Mouse (Mus musculus): ENCODE measurements at regions not wholly inside any gene's neighbourhood (a gene's known extent, or its start where the extent isn't known, plus 50 kb on each side); places are given as distances from the start of the nearest gene placed in this dataset.

GRCm38 (mm10) chr7:34587239-34587638, 69.3 kb downstream of the Kctd15 start:
- DNase-seq = no peak

DNA sequence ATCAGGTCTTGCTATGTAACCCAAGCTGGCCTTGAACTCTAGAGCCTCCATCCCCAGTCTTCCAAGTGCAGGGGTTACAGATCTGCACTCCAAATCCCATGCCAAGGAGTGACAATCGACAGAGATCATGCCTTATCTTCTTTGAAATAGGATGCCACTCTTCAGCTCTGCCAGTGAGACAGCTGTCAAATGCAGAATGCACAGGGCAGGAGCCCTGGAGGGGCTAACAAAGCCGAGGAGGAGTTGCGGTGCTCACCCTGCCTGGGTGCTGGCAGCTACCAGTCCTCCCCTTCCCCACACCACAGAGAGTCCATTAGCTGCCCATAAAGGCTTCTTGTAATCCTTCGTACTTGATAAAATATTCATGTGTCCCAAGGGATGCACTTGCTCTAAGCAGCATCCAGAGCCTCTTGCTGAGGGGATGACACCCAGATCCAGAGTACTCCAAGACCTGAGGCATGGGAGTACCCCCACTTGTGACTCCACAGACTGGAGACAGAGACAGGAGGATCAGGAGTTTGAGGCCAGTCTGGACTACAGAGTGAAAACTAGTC, 71.1 kb downstream of the Kctd15 start:
- no peak for DNase-seq

GRCm38 (mm10) chr7:34584870-34585269, 71.7 kb downstream of the Kctd15 start:
- DNase-seq = no peak

- DNase-seq = no peak
Observed at GRCm38 (mm10) chr7:34580866-34581265, 75.7 kb downstream of the Kctd15 start.

GRCm38 (mm10) chr7:34571295-34571694, 85.2 kb downstream of the Kctd15 start:
- DNase-seq = peak; percentile 72

- peak; percentile 59 for DNase-seq
Observed at GRCm38 (mm10) chr7:34570114-34571065, 86.1 kb downstream of the Kctd15 start.

GRCm38 (mm10) chr7:34569747-34570113, 86.8 kb downstream of the Kctd15 start:
- DNase-seq = no peak

GRCm38 (mm10) chr7:34567575-34567974, 89.0 kb downstream of the Kctd15 start:
- no peak for DNase-seq

DNA sequence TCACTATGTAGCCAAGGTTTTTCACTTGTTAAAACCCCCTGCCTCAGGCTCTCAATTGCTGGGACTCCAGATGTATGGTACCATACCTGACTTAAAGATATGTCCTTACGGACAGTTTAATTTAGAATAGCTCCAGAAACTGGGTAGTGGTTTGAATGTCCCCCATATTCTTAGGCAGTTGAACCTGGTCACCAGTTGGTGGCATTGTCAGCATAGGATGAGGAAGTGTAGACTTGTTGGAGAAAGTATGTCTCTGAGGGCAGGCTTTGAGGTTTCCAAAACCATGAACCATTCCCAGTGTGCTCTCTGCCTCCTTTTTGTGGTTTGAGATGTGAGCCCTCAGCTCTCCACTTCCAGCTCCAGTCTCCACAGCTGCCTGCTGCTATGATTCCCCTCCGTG, 94.4 kb downstream of the Kctd15 start:
- no peak for DNase-seq

DNA sequence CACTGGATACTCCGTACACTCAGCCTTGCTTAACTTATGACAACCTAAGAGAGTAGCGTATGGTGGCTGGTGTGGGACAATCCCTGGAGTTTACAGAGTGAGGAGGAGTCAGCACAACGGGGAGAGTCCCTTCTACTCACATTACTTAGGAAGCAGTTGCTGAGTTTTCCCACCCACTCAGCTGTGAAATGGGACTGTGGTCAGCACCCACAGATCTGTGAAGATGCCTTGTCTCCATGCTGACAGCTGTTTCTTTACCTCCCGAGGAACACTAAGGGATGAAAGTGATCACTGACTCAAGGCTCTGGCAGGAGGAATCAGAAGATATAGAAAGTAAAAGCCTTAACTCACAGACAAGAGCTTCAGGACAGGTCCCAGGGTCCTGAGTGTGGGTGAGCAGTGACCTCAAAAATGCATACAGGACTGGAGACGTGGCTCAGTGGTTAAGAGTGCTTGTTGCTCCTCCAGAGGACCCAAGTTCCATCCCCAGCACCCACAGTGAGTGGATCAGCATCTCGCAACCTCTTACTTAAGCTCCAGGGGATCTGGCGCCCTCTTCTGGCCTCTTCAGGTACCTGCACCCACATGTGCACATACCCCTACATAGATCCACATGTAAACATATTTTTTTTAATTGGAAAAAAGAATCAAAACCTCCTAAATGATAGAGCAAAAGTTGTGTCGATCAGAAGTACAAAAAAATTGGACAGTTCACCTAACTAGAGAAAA, 97.8 kb downstream of the Kctd15 start:
- DNase-seq = no peak

- no peak for DNase-seq
Observed at GRCm38 (mm10) chr7:34555196-34555595, 101.3 kb downstream of the Kctd15 start.

DNA sequence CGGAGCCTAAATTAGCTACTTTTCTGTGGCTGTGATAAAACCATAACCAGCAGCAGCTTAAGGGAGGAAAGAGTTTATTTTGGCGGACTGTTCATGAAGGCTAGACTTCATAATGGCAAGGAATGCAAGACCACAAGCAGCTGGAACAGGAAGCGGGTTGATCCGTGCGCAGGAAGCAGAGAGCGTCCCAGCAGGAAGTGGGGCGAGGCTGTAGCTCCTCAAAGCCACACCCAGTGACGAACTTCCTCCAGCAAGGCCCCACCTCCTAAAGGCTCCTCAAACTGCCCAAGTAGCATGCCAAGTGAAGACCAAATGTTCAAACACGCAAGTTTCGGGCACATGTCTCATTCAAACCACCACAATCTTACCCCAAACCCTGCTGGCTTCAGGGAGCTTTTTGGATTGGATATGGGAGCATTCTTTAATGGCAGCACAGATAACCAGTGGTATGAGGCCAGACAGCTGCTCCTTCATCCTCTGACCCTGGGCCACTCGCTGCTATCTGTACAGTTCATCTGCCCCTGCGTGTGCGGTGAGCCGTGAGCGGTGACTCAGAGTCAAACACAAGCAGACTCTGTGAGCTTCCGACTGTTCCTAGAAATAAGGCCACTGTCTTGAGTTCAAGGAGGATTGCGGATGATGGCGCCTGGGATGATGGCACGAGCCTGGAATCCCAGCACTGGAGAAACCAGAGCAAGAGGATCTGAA, 109.8 kb downstream of the Kctd15 start:
- no peak for DNase-seq

GRCm38 (mm10) chr7:34545906-34546305, 110.6 kb downstream of the Kctd15 start:
- no peak for DNase-seq

- DNase-seq = peak; percentile 12
Observed at GRCm38 (mm10) chr7:34541906-34542305, 114.6 kb downstream of the Kctd15 start.

- no peak for DNase-seq
Observed at GRCm38 (mm10) chr7:34541000-34541399, 115.5 kb downstream of the Kctd15 start.

DNA sequence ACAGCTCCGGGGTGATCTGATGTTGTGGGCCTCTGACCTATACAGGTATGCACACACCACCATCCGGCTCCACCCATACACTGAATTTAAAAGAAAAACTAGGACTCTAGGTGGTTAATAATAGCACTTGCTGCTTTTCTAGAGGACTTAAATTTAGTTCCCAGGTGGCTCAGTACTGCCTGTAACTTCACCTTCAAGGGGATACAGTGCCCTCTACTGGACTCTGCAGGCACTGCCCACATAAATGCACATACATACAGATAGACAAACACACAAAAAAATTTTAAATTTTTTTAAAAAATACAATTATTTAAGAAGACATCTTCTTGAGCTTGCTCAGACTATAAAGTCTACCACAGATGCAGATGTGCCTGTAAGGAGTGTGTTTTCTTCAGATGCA, 116.7 kb downstream of the Kctd15 start:
- DNase-seq = no peak

DNA sequence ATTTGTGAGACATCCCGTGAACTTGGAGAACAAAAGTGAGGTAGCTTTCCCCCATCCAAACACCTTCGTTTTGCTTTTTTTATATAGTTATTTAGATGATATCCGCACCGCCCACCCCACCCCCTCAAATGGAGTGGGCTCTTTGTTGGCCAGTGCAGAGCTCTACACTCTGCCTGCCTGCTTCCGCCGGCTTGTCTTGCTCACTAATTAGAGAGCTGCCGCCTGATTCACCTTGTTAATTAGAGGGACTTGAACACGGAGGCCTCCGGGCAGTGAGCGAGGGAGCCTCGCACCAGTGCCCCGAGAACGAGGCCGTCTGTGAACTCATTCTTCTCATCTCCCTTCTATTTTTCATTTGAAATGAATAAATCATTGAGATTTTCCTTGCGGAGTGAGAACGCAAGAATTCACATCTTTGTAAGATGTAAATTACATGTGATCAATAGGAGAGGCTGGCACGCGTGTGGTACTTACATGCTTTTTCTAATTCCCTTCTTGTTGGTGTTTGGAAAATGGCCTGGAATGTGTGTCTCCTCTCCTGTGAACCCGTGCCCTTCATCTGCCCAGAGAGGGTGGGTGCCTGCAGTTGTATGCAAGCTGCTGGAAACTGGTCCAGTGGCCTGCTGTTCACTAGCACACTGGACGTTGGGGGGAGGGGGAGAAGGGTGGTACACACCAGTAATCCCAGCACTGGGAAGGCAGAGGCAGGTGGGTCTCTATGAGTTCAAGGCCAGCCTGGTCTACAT, 118.0 kb downstream of the Kctd15 start:
- no peak for DNase-seq

DNA sequence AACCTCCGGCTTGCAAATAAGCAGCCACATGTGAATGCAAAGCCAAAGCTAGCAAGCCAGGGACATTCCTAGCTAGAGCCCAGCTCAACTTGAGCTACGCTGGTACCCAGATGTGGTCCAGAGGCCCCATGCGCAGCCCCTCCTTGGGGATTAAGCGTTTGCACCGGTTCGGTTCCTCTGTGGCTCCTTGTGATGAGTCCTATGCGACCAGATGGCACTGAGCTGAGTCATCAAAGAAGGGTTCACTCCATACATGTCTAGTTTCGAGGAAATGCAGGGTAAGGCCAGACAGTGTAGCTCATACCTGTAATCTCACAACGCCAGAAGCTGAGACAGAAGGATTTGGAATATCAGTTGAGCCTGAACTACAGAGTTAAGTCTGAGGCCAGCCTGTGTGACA, 119.4 kb downstream of the Kctd15 start:
- no peak for DNase-seq

- no peak for DNase-seq
Observed at GRCm38 (mm10) chr7:34534241-34534640, 122.3 kb downstream of the Kctd15 start.

DNA sequence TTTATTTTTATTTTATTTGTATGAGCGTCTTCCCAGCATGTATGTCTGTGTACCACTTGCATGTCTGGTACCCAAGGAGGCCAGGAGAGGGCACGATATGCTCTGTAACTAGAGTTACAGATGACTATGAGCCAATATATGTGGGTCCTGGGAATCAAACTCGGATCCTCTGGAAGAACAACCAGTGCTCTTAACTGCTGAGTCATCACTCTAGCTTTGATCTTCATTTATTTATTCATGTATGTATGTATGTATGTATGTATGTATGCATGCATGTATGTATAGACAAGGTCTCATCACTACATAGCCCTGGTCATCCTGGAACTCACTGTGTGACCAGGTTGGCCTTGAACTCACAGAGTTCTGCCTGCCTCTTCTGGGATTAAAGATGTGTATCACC, 124.9 kb downstream of the Kctd15 start:
- DNase-seq = no peak

GRCm38 (mm10) chr7:34507858-34508257, 114.7 kb upstream of the Lsm14a start:
- DNase-seq = no peak

DNA sequence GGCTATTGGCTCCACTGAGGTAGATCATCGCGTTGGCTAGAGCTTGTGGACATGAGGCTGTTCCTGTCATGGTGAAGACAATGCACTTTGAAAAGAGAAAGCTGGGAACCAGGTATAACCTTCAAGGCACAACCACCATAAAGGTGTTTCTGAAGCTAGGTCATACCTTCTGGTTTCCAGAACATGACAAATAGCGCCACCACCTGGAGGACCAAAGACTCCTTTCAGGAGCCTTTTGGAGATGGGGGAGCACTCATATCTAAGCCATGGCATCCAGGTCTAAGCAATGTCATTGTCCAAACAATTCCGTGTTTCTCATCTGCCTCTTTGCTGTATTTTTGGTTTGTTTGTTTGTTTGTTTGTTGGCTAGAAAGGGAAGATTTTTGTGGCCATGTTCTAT, 113.7 kb upstream of the Lsm14a start:
- DNase-seq = no peak
